Mouse (Mus musculus) liver, embryonic 11.5 days (tissue): ENCODE results near the gene Adamts2. TPM values are rescaled to one million over a fixed set of nuclear protein-coding genes. Genes with fewer than 3 reads are reported as not detected.

Experiments
- ATAC-seq: fragments of 200-750 bp; cut with Nextera tagmentation; replicated peaks from 2 replicates; pipeline ENCODE4 v1.8.0; 2017; ENCODE audit warnings: moderate number of reproducible peaks, mild to moderate bottlenecking, moderate TSS enrichment, moderate library complexity; ENCODE audit not compliant: low FRiP score
- DNase-seq: peaks from one replicate; pipeline ENCODE4 v3.0.0-alpha.2; 2017; ENCODE audit warnings: low spot score
- H3K27ac ChIP-seq: fragments of 300-500 bp; sonication (generic); 2 replicates; pipeline ENCODE4 v1.5.1; 2014; ENCODE audit warnings: mild to moderate bottlenecking, low read depth, low read length, control low read depth
- H3K27me3 ChIP-seq: fragments of 300-500 bp; sonication (generic); replicated peaks from 2 replicates; pipeline ENCODE4 v1.6.1; 2014; ENCODE audit warnings: low read length, mixed read lengths; ENCODE audit not compliant: control insufficient read depth, insufficient read depth
- H3K36me3 ChIP-seq: fragments of 300-500 bp; sonication (generic); 2 replicates; pipeline ENCODE4 v1.6.1; 2014; ENCODE audit warnings: mild to moderate bottlenecking, low read length, moderate library complexity, mixed read lengths; ENCODE audit not compliant: control insufficient read depth, insufficient read depth
- H3K4me1 ChIP-seq: fragments of 300-500 bp; sonication (generic); replicated peaks from 2 replicates; pipeline ENCODE4 v1.6.1; 2014; ENCODE audit warnings: low read length, mixed read lengths; ENCODE audit not compliant: control insufficient read depth, insufficient read depth
- H3K4me2 ChIP-seq: fragments of 300-500 bp; sonication (generic); 2 replicates; pipeline ENCODE4 v1.6.1; 2014; ENCODE audit warnings: mild to moderate bottlenecking, control low read depth, moderate library complexity
- H3K4me3 ChIP-seq: fragments of 300-500 bp; sonication (generic); 2 replicates; pipeline ENCODE4 v1.5.1; 2014; ENCODE audit warnings: low read depth, low read length, control low read depth
- H3K9ac ChIP-seq: fragments of 300-500 bp; sonication (generic); 2 replicates; pipeline ENCODE4 v1.6.1; 2014; ENCODE audit warnings: low read depth, low read length, control low read depth
- H3K9me3 ChIP-seq: fragments of 300-500 bp; sonication (generic); 2 replicates; pipeline ENCODE4 v1.6.1; 2016; ENCODE audit warnings: low read length, inconsistent platforms, mixed read lengths; ENCODE audit not compliant: control insufficient read depth
- WGBS: fragments of 180-500 bp; shearing (Covaris S2); extraction: QIAGEN DNeasy Blood & Tissue Kit; methylation state at CpG from one replicate; pipeline ENCODE4 v1.1.7; 2014; 5-methylcytosine and 5-hydroxymethylcytosine counted together
- polyA plus RNA-seq: library from polyadenylated mRNA; unstranded; fragments of >200 nt; fragmentation: Nextera tagmentation; extraction: Ambion mirVana; gene quantifications from 2 replicates; pipeline ENCODE4 v1.2.1, GENCODE M21; 2014

Gene Adamts2
- polyA plus RNA-seq, 1 experiment from 2014 or later, result 4.2 TPM

- DNase-seq (no peak), ATAC-seq (no peak)
- Histone ChIP-seq H3K4me1 (peaks cover 5% of the 10 kb centered on the region; the same call in 1 of the 2 replicates), H3K27ac (no peak overlapping the region), H3K4me3 (no peak overlapping the region), H3K4me2 (no peak overlapping the region), H3K36me3 (no peaks in the 10 kb centered on the region), H3K9ac (no peak overlapping the region), H3K9me3 (no peaks in the 10 kb centered on the region), H3K27me3 (no peaks in the 10 kb centered on the region)
- 60% methylated on average over 9 of the region's 9 CpGs for WGBS
These were observed 52.0 kb downstream of the Adamts2 start for GRCm38 (mm10) chr11:50653746-50654431.

GRCm38 (mm10) chr11:50658826-50659225 lies 56.9 kb downstream of the Adamts2 start:
- H3K36me3 ChIP-seq, result no peaks in the 10 kb centered on the region
- DNase-seq (no peak), ATAC-seq (no peak)
- no peaks in the 10 kb centered on the region for H3K27me3 ChIP-seq
- H3K9ac ChIP-seq, result no peak overlapping the region
- 80% methylated on average over 6 of the region's 6 CpGs for WGBS
- H3K27ac ChIP-seq, result no peak overlapping the region
- H3K4me3 ChIP-seq, result no peak overlapping the region
- no peaks in the 10 kb centered on the region for H3K9me3 ChIP-seq
- H3K4me2 ChIP-seq, result no peak overlapping the region
- H3K4me1 ChIP-seq, result peaks cover 5% of the 10 kb centered on the region; the same call in 1 of the 2 replicates

- Histone ChIP-seq H3K4me1 (no peaks in the 10 kb centered on the region), H3K36me3 (no peaks in the 10 kb centered on the region), H3K27ac (no peak overlapping the region), H3K4me3 (no peak overlapping the region), H3K4me2 (no peak overlapping the region), H3K27me3 (no peaks in the 10 kb centered on the region), H3K9me3 (no peaks in the 10 kb centered on the region), H3K9ac (no peak overlapping the region)
- WGBS, result 84% methylated on average over 3 of the region's 3 CpGs
- DNase-seq (no peak), ATAC-seq (no peak)
These were observed 60.3 kb downstream of the Adamts2 start for GRCm38 (mm10) chr11:50662176-50662575.

GRCm38 (mm10) chr11:50664826-50665225 lies 62.9 kb downstream of the Adamts2 start:
- Histone ChIP-seq H3K4me1 (no peaks in the 10 kb centered on the region), H3K4me3 (no peak overlapping the region), H3K4me2 (no peak overlapping the region), H3K27me3 (no peaks in the 10 kb centered on the region), H3K36me3 (no peaks in the 10 kb centered on the region), H3K27ac (no peak overlapping the region), H3K9me3 (no peaks in the 10 kb centered on the region), H3K9ac (no peak overlapping the region)
- 77% methylated on average over 4 of the region's 4 CpGs for WGBS
- ATAC-seq (no peak), DNase-seq (no peak)

- Histone ChIP-seq H3K27ac (no peak overlapping the region), H3K36me3 (no peaks in the 10 kb centered on the region), H3K4me2 (no peak overlapping the region), H3K4me1 (no peaks in the 10 kb centered on the region), H3K4me3 (no peak overlapping the region), H3K9ac (no peak overlapping the region), H3K27me3 (no peaks in the 10 kb centered on the region), H3K9me3 (no peaks in the 10 kb centered on the region)
- ATAC-seq (no peak), DNase-seq (no peak)
- WGBS, result 76% methylated on average over 9 of the region's 9 CpGs
These were observed 67.9 kb downstream of the Adamts2 start for GRCm38 (mm10) chr11:50669542-50670362.

- WGBS, result 73% methylated on average over 5 of the region's 5 CpGs
- Histone ChIP-seq H3K27ac (no peak overlapping the region), H3K4me1 (no peaks in the 10 kb centered on the region), H3K9me3 (no peaks in the 10 kb centered on the region), H3K4me3 (no peak overlapping the region), H3K9ac (no peak overlapping the region), H3K27me3 (no peaks in the 10 kb centered on the region), H3K4me2 (no peak overlapping the region), H3K36me3 (no peaks in the 10 kb centered on the region)
- DNase-seq, result no peak
- no peak for ATAC-seq
These were observed 68.5 kb downstream of the Adamts2 start for GRCm38 (mm10) chr11:50670363-50670725.

GRCm38 (mm10) chr11:50670881-50671280 lies 69.0 kb downstream of the Adamts2 start:
- DNase-seq (no peak), ATAC-seq (no peak)
- H3K36me3 ChIP-seq, result no peaks in the 10 kb centered on the region
- H3K4me3 ChIP-seq, result no peak overlapping the region
- H3K4me1 ChIP-seq, result no peaks in the 10 kb centered on the region
- no peak overlapping the region for H3K27ac ChIP-seq
- no peaks in the 10 kb centered on the region for H3K9me3 ChIP-seq
- H3K27me3 ChIP-seq, result no peaks in the 10 kb centered on the region
- H3K9ac ChIP-seq, result no peak overlapping the region
- 97% methylated on average over 1 of the region's 1 CpGs for WGBS
- no peak overlapping the region for H3K4me2 ChIP-seq

- Histone ChIP-seq H3K4me3 (no peak overlapping the region), H3K9ac (no peak overlapping the region), H3K36me3 (no peaks in the 10 kb centered on the region), H3K9me3 (no peaks in the 10 kb centered on the region), H3K27ac (no peak overlapping the region), H3K27me3 (no peaks in the 10 kb centered on the region), H3K4me2 (no peak overlapping the region), H3K4me1 (no peaks in the 10 kb centered on the region)
- WGBS, result 66% methylated on average over 2 of the region's 2 CpGs
- DNase-seq (no peak), ATAC-seq (no peak)
These were observed 69.5 kb downstream of the Adamts2 start for GRCm38 (mm10) chr11:50671376-50671775.
